Mouse (Mus musculus): ENCODE measurements around the gene Cidec. TPM values are rescaled to one million over a fixed set of nuclear protein-coding genes. Genes with fewer than 3 reads are reported as not detected.

Cidec gene
- total and polyA plus RNA-seq, 2 experiments from 2014 or later, result not detected

DNA sequence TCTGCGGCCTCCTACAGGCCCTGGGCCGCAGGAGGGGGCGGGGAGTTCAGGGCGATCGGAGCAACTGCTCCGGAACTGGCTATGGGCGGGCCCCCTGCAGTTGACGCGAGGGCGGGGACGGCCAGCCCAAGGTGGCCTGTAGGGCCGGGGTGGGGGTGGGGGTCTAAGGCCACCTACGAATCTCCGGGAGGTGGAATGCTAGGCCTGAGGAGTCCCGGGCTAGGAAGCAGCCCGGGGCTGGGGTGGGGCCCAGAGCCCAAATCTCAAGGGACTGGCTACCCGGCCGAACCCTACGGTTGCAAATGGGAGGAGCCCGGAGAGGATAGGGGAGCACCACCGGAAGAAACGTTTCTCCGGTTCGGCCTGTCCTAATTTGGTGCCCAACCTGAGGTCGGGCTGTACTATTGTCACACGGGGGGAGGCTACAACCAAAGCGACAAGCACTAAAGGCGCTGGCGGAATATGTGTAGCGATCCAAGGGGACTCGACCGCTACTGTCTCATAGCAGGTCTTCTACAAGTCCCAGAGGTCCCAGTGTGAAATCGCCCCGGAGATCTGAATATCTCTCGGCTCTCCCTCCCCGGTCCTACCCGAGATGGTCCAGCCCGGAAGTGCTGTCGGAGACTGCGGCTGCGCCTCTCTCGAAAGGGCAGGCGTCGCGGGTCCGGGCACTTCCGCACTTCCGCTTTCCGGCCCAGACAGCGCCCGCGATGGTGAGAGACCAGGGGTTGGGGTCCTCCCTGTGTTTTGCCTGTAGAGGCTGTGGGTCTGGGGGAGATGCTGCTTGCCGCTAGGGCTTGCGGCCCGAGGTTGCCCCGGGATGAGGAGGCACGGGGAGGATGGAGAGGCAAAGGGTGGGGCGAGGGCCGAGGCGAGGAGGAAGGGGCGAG lies 57.8 kb downstream of the Cidec start, which contains the start of the genes Tada3 and Arpc4:
Gene Tada3 (minus strand): TSS at position 388 of the 890 bp plus-strand sequence.
Gene Arpc4 (plus strand): TSS at position 620 of the 890 bp plus-strand sequence.
- peak within 1 kb of the TSS; percentile 94 for H3K4me3 ChIP-seq (ENCODE audit: low read depth, low read length)
- DNase-seq (ENCODE audit: low spot score), result peak; percentile 98
- H3K27me3 ChIP-seq (ENCODE audit: control insufficient read depth, insufficient read depth, low read length), result no peaks in the 10 kb centered on the region
- H3K27ac ChIP-seq (ENCODE audit: low read depth), result peak within 1 kb of the TSS; percentile 97
- WGBS, result under 1% methylated on average over 61 of the region's 61 CpGs
- H3K9me3 ChIP-seq (replicated peaks; ENCODE audit: control insufficient read depth, low read length), result no peaks in the 10 kb centered on the region
- H3K4me1 ChIP-seq (ENCODE audit: control insufficient read depth, insufficient read depth), result peaks cover 14% of the 10 kb centered on the region
- no peak for TF ChIP-seq CTCF (IDR thresholded peaks at IDR 0.05; ENCODE audit: low read depth)
- TF ChIP-seq EP300 (IDR thresholded peaks at IDR 0.05; ENCODE audit: low read depth), result no peak; the same call in 1 of the 2 replicates
- ATAC-seq (ENCODE audit: insufficient read depth, low read depth), result peak; percentile 95
- peak within 1 kb of the TSS; percentile 91 for H3K9ac ChIP-seq (replicated peaks; ENCODE audit: low read depth, low read length)
- H3K36me3 ChIP-seq (replicated peaks; ENCODE audit: control insufficient read depth, insufficient read depth, low read length), result peaks cover 56% of the 10 kb centered on the region
- H3K4me2 ChIP-seq (ENCODE audit: low read depth, low read length), result peak within 1 kb of the TSS; percentile 94

GRCm38 (mm10) chr6:113377172-113377495 lies 58.4 kb downstream of the Cidec start:
- 6% methylated on average over 7 of the region's 7 CpGs for whole genome bisulfite sequencing
- Histone ChIP-seq H3K4me3 (ENCODE audit: low read depth, low read length) (peak overlapping the region; percentile 94), H3K27me3 (ENCODE audit: control insufficient read depth, insufficient read depth, low read length) (no peaks in the 10 kb centered on the region), H3K4me2 (ENCODE audit: low read depth, low read length) (peak overlapping the region; percentile 94), H3K9ac (replicated peaks; ENCODE audit: low read depth, low read length) (peak overlapping the region; percentile 91), H3K9me3 (replicated peaks; ENCODE audit: control insufficient read depth, low read length) (no peaks in the 10 kb centered on the region), H3K27ac (ENCODE audit: low read depth) (peak overlapping the region; percentile 97), H3K36me3 (replicated peaks; ENCODE audit: control insufficient read depth, insufficient read depth, low read length) (peaks cover 56% of the 10 kb centered on the region), H3K4me1 (ENCODE audit: control insufficient read depth, insufficient read depth) (peaks cover 14% of the 10 kb centered on the region)
- no peak for TF ChIP-seq EP300 (IDR thresholded peaks at IDR 0.05; ENCODE audit: low read depth)
- no peak for TF ChIP-seq CTCF (IDR thresholded peaks at IDR 0.05; ENCODE audit: low read depth)
- DNase-seq (ENCODE audit: low spot score), result no peak
- no peak for ATAC-seq (ENCODE audit: insufficient read depth, low read depth)

Small RNA genes lying within 50 kb of the gene (microRNA-seq; reads per million reads assigned to microRNA genes)
- not detected for gene Gm24387

Other genes starting within 250 kb of the Cidec start
- 0.38 TPM in 1 of 2 replicates, not detected in the other for gene Lhfpl4, start 240.4 kb downstream of the Cidec start, total RNA-seq (2014; rRNA removed; ENCODE audit: low replicate concordance)
- gene Lhfpl4, start 240.4 kb downstream of the Cidec start, polyA plus RNA-seq (2015; fragmentation: Nextera tagmentation; extraction: Ambion mirVana), result 0.22 and 0.25 TPM in 2 replicates
- 26.9 and 49.5 TPM in 2 replicates for gene Mtmr14, start 197.9 kb downstream of the Cidec start, total RNA-seq (2014; rRNA removed; ENCODE audit: low replicate concordance)
- 14.3 and 17.5 TPM in 2 replicates for gene Mtmr14, start 197.9 kb downstream of the Cidec start, polyA plus RNA-seq (2015; fragmentation: Nextera tagmentation; extraction: Ambion mirVana)
- gene Cpne9, start 153.5 kb downstream of the Cidec start, total RNA-seq (2014; rRNA removed; ENCODE audit: low replicate concordance), result not detected in 2 replicates
- 0.04 TPM in 1 of 2 replicates, not detected in the other for gene Cpne9, start 153.5 kb downstream of the Cidec start, polyA plus RNA-seq (2015; fragmentation: Nextera tagmentation; extraction: Ambion mirVana)
- gene Brpf1, start 128.6 kb downstream of the Cidec start, total RNA-seq (2014; rRNA removed; ENCODE audit: low replicate concordance), result 15.2 and 16.8 TPM in 2 replicates
- 5.1 and 6.4 TPM in 2 replicates for gene Brpf1, start 128.6 kb downstream of the Cidec start, polyA plus RNA-seq (2015; fragmentation: Nextera tagmentation; extraction: Ambion mirVana)
- 8.0 and 12.6 TPM in 2 replicates for gene Ogg1, start 108.8 kb downstream of the Cidec start, total RNA-seq (2014; rRNA removed; ENCODE audit: low replicate concordance)
- gene Ogg1, start 108.8 kb downstream of the Cidec start, polyA plus RNA-seq (2015; fragmentation: Nextera tagmentation; extraction: Ambion mirVana), result 6.4 and 7.0 TPM in 2 replicates
- gene Camk1, start 91.8 kb downstream of the Cidec start, total RNA-seq (2014; rRNA removed; ENCODE audit: low replicate concordance), result 105 and 115 TPM in 2 replicates
- 94.5 and 98.4 TPM in 2 replicates for gene Camk1, start 91.8 kb downstream of the Cidec start, polyA plus RNA-seq (2015; fragmentation: Nextera tagmentation; extraction: Ambion mirVana)
- gene Tada3, start 57.9 kb downstream of the Cidec start, total RNA-seq (2014; rRNA removed; ENCODE audit: low replicate concordance), result 11.6 and 45.1 TPM in 2 replicates
- gene Tada3, start 57.9 kb downstream of the Cidec start, polyA plus RNA-seq (2015; fragmentation: Nextera tagmentation; extraction: Ambion mirVana), result 28.9 and 30.2 TPM in 2 replicates
- 129 and 146 TPM in 2 replicates for gene Arpc4, start 57.6 kb downstream of the Cidec start, total RNA-seq (2014; rRNA removed; ENCODE audit: low replicate concordance)
- 201 and 203 TPM in 2 replicates for gene Arpc4, start 57.6 kb downstream of the Cidec start, polyA plus RNA-seq (2015; fragmentation: Nextera tagmentation; extraction: Ambion mirVana)
- gene Ttll3, start 46.5 kb downstream of the Cidec start, total RNA-seq (2014; rRNA removed; ENCODE audit: low replicate concordance), result 2.5 and 10.4 TPM in 2 replicates
- 0.64 and 0.97 TPM in 2 replicates for gene Ttll3, start 46.5 kb downstream of the Cidec start, polyA plus RNA-seq (2015; fragmentation: Nextera tagmentation; extraction: Ambion mirVana)
- gene Rpusd3, start 16.4 kb downstream of the Cidec start, total RNA-seq (2014; rRNA removed; ENCODE audit: low replicate concordance), result 15.0 and 23.2 TPM in 2 replicates
- 12.8 and 15.5 TPM in 2 replicates for gene Rpusd3, start 16.4 kb downstream of the Cidec start, polyA plus RNA-seq (2015; fragmentation: Nextera tagmentation; extraction: Ambion mirVana)
- gene Jagn1, start 6.8 kb upstream of the Cidec start, total RNA-seq (2014; rRNA removed; ENCODE audit: low replicate concordance), result 15.3 and 40.6 TPM in 2 replicates
- 52.4 and 56.6 TPM in 2 replicates for gene Jagn1, start 6.8 kb upstream of the Cidec start, polyA plus RNA-seq (2015; fragmentation: Nextera tagmentation; extraction: Ambion mirVana)
- gene Il17re, start 22.7 kb upstream of the Cidec start, total RNA-seq (2014; rRNA removed; ENCODE audit: low replicate concordance), result 0.70 and 2.2 TPM in 2 replicates
- gene Il17re, start 22.7 kb upstream of the Cidec start, polyA plus RNA-seq (2015; fragmentation: Nextera tagmentation; extraction: Ambion mirVana), result 0.85 and 0.91 TPM in 2 replicates
- 20.3 and 22.1 TPM in 2 replicates for gene Il17rc, start 35.7 kb upstream of the Cidec start, total RNA-seq (2014; rRNA removed; ENCODE audit: low replicate concordance)
- gene Il17rc, start 35.7 kb upstream of the Cidec start, polyA plus RNA-seq (2015; fragmentation: Nextera tagmentation; extraction: Ambion mirVana), result 11.6 and 12.1 TPM in 2 replicates
- 27.1 and 34.5 TPM in 2 replicates for gene Creld1, start 47.5 kb upstream of the Cidec start, total RNA-seq (2014; rRNA removed; ENCODE audit: low replicate concordance)
- gene Creld1, start 47.5 kb upstream of the Cidec start, polyA plus RNA-seq (2015; fragmentation: Nextera tagmentation; extraction: Ambion mirVana), result 27.5 and 32.1 TPM in 2 replicates
- not detected in 2 replicates for gene Prrt3, start 66.2 kb upstream of the Cidec start, total RNA-seq (2014; rRNA removed; ENCODE audit: low replicate concordance)
- 0.07 and 0.20 TPM in 2 replicates for gene Prrt3, start 66.2 kb upstream of the Cidec start, polyA plus RNA-seq (2015; fragmentation: Nextera tagmentation; extraction: Ambion mirVana)
- 68.9 and 78.3 TPM in 2 replicates for gene Emc3, start 95.9 kb upstream of the Cidec start, total RNA-seq (2014; rRNA removed; ENCODE audit: low replicate concordance)
- gene Emc3, start 95.9 kb upstream of the Cidec start, polyA plus RNA-seq (2015; fragmentation: Nextera tagmentation; extraction: Ambion mirVana), result 79.4 and 82.9 TPM in 2 replicates
- 9.0 and 14.5 TPM in 2 replicates for gene Fancd2, start 95.9 kb upstream of the Cidec start, total RNA-seq (2014; rRNA removed; ENCODE audit: low replicate concordance)
- 1.9 and 2.4 TPM in 2 replicates for gene Fancd2, start 95.9 kb upstream of the Cidec start, polyA plus RNA-seq (2015; fragmentation: Nextera tagmentation; extraction: Ambion mirVana)
- not detected in 2 replicates for gene Fancd2os, start 165.0 kb upstream of the Cidec start, total RNA-seq (2014; rRNA removed; ENCODE audit: low replicate concordance)
- gene Fancd2os, start 165.0 kb upstream of the Cidec start, polyA plus RNA-seq (2015; fragmentation: Nextera tagmentation; extraction: Ambion mirVana), result not detected in 2 replicates
- 174 and 265 TPM in 2 replicates for gene Brk1, start 169.0 kb upstream of the Cidec start, total RNA-seq (2014; rRNA removed; ENCODE audit: low replicate concordance)
- gene Brk1, start 169.0 kb upstream of the Cidec start, polyA plus RNA-seq (2015; fragmentation: Nextera tagmentation; extraction: Ambion mirVana), result 169 and 173 TPM in 2 replicates
- gene Vhl, start 188.2 kb upstream of the Cidec start, total RNA-seq (2014; rRNA removed; ENCODE audit: low replicate concordance), result 23.5 and 24.3 TPM in 2 replicates
- gene Vhl, start 188.2 kb upstream of the Cidec start, polyA plus RNA-seq (2015; fragmentation: Nextera tagmentation; extraction: Ambion mirVana), result 17.2 and 18.0 TPM in 2 replicates
- gene Irak2, start 202.7 kb upstream of the Cidec start, total RNA-seq (2014; rRNA removed; ENCODE audit: low replicate concordance), result 7.0 and 23.2 TPM in 2 replicates
- 5.8 and 6.3 TPM in 2 replicates for gene Irak2, start 202.7 kb upstream of the Cidec start, polyA plus RNA-seq (2015; fragmentation: Nextera tagmentation; extraction: Ambion mirVana)